Mouse (Mus musculus) small intestine, adult 2 months (tissue): ENCODE measurements at regions not wholly inside any gene's neighbourhood (a gene's known extent, or its start where the extent isn't known, plus 50 kb on each side); places are given as distances from the start of the nearest gene placed in this dataset.

Source experiments
- H3K27ac ChIP-seq: fragments of 200-500 bp; 2 replicates; pipeline ENCODE4 v1.5.1; 2012; ENCODE audit warnings: low read depth, low read length, control low read depth, inconsistent platforms; ENCODE audit not compliant: insufficient read depth
- H3K27me3 ChIP-seq: fragments of 200-500 bp; 2 replicates; pipeline ENCODE4 v1.6.1; 2012; ENCODE audit warnings: mild to moderate bottlenecking, moderate library complexity, low read length, inconsistent platforms; ENCODE audit not compliant: control insufficient read depth, insufficient read depth
- H3K36me3 ChIP-seq: fragments of 200-500 bp; 2 replicates; pipeline ENCODE4 v1.6.1; 2012; ENCODE audit warnings: mild to moderate bottlenecking, low read length, control low read depth, inconsistent platforms; ENCODE audit not compliant: control insufficient read depth, insufficient read depth
- H3K4me1 ChIP-seq: fragments of 200-500 bp; 2 replicates; pipeline ENCODE4 v1.6.1; 2012; ENCODE audit warnings: low read length, inconsistent platforms, mixed read lengths; ENCODE audit not compliant: control insufficient read depth, insufficient read depth, insufficient read length
- H3K4me3 ChIP-seq: fragments of 200-500 bp; 2 replicates; pipeline ENCODE4 v1.5.1; 2012; ENCODE audit warnings: low read depth, mild to moderate bottlenecking, control low read depth, inconsistent platforms, low read length, moderate library complexity
- CTCF ChIP-seq: fragments of 200-500 bp; IDR thresholded peaks from 2 replicates; pipeline ENCODE4 v1.5.1; 2012; ENCODE audit warnings: low read depth, mild to moderate bottlenecking, control low read depth, inconsistent platforms, low read length, moderate library complexity, mixed read lengths; ENCODE audit not compliant: insufficient replicate concordance, insufficient read length; ENCODE audit errors: extremely low read depth
- POLR2A ChIP-seq: fragments of 200-500 bp; IDR thresholded peaks from 2 replicates; pipeline ENCODE4 v1.6.1; 2012; ENCODE audit warnings: low read depth, mild to moderate bottlenecking, control low read depth, inconsistent platforms, low read length, moderate library complexity
- WGBS: fragments of 180-500 bp; shearing (Covaris S2); methylation state at CpG from one replicate; pipeline ENCODE4 v1.1.7; 2018; 5-methylcytosine and 5-hydroxymethylcytosine counted together

DNA sequence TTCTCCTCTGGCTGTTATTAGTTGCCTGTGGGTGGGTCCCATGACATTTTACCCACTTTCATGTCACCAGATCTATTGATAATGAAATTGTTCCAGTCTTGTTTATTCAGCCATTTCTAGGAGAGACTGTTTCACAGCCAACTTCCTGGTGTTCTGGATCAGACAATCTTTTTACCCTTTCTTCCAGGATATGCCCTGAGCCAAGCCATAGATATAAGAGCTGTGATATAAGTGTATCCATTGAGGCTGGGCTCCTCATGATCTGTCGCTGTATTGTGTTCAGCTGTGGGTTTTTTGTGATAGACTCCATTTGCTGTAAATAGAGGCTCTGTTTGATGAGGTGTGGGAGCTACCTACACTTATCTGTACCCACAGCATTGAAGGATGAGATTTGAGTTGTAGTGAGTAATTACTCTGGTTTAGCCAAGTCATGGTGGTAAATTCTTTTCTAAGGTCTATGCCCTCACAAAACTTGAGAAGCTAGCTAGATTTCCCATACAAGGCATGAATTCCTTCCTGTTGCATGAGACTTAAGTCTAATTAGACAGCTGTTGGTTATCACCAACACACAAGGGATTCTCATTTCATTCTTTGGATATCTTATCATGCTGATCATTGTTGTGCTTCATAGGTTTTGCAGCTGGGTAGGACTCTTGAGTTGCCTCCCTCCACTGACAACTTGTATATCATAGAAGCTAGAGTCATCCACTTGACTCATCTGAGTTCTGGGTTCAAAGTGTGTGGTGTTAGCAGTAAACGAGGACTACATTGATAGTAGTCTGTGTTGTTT lies 203.9 kb upstream of the Ptger4 start:
- Histone ChIP-seq H3K4me1 (peaks cover 10% of the 10 kb centered on the region; the same call in 1 of the 2 replicates), H3K36me3 (no peaks in the 10 kb centered on the region), H3K27me3 (no peaks in the 10 kb centered on the region), H3K4me3 (no peak overlapping the region), H3K27ac (0 out of 2 replicates have a peak overlapping the region, but pooled peaks have one; percentile 27)
- TF ChIP-seq POLR2A (no peak), CTCF (no peak)
- 68% methylated on average over 2 of the region's 2 CpGs for WGBS

DNA sequence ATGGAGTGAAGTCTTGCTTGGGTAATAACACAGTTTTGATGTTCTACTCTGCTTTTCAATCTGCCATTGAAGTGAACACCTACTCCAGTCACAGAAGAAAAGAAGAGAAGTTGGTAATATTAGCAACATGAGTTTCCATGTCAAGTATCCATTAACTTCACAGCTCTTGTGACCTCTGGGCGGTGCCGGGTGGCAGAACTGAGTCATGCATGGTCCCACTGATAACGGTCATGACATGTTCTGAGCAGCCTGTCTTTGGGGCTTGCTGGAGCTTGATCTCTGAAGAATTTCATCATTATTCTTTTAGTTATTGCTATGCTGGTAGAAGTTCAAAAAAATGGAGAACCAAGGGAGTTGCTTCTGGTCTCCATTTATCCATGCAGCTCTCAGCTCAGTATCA lies 215.1 kb upstream of the Ptger4 start:
- WGBS: 82% methylated on average over 3 of the region's 3 CpGs
- H3K36me3 ChIP-seq: no peaks in the 10 kb centered on the region
- TF ChIP-seq CTCF: no peak
- TF ChIP-seq POLR2A: no peak
- H3K27me3 ChIP-seq: no peaks in the 10 kb centered on the region
- H3K27ac ChIP-seq: no peak overlapping the region
- H3K4me1 ChIP-seq: peaks cover 3% of the 10 kb centered on the region; the same call in 1 of the 2 replicates
- no peak overlapping the region for H3K4me3 ChIP-seq

DNA sequence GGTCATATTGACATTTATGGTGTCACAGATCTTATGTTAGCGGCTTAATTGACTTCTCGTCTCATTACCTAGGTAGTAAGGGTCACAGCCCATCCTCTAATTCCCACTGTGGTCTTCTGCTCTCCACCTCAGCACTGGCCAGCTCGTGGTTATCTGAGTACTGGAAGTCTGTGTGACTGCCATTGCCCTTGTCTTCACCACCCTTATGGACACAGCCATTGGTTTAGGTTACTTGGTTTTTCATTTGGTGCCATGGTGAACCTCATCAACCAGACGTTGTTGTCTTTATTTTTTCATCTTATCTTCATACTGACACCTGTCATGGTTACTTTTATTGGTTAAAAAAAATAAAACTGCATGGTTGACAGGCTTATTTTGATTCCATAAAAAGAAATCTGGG lies 215.6 kb upstream of the Ptger4 start:
- no peaks in the 10 kb centered on the region for H3K27me3 ChIP-seq
- H3K36me3 ChIP-seq: no peaks in the 10 kb centered on the region
- TF ChIP-seq POLR2A (no peak), CTCF (no peak)
- no peak overlapping the region for H3K27ac ChIP-seq
- 83% methylated on average over 4 of the region's 4 CpGs for WGBS
- peaks cover 3% of the 10 kb centered on the region; the same call in 1 of the 2 replicates for H3K4me1 ChIP-seq
- H3K4me3 ChIP-seq: no peak overlapping the region

DNA sequence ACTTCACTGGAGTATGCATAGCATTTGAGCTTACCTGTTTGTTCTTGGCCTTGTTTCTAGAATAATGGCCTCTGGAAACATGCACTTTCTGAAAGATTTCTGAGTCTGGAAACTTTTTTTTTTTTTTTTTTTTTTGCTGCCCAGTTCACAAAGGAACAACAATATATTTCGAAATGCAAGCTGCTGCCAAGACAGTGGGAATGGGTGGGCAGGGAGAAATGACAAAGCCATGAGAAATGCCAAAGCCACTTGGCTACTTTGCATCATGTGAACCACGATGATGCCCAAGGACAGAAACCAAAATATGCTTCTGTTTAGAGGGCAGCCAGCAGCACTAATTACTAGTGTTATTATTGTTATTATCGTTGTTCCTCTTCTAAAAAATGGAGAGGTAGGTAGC lies 218.7 kb upstream of the Ptger4 start:
- 87% methylated on average over 3 of the region's 3 CpGs for WGBS
- Histone ChIP-seq H3K4me3 (no peak overlapping the region), H3K4me1 (peaks cover 3% of the 10 kb centered on the region; the same call in 1 of the 2 replicates), H3K27ac (no peak overlapping the region), H3K27me3 (no peaks in the 10 kb centered on the region), H3K36me3 (no peaks in the 10 kb centered on the region)
- TF ChIP-seq POLR2A: no peak
- no peak for TF ChIP-seq CTCF

GRCm38 (mm10) chr15:5464732-5465131 lies 220.7 kb upstream of the Ptger4 start:
- TF ChIP-seq POLR2A (no peak), CTCF (no peak)
- H3K4me1 ChIP-seq: no peaks in the 10 kb centered on the region; the same call in 1 of the 2 replicates
- H3K4me3 ChIP-seq: no peak overlapping the region
- WGBS: 79% methylated on average over 5 of the region's 5 CpGs
- H3K27ac ChIP-seq: no peak overlapping the region
- no peaks in the 10 kb centered on the region for H3K36me3 ChIP-seq
- no peaks in the 10 kb centered on the region for H3K27me3 ChIP-seq

- WGBS: 69% methylated on average over 3 of the region's 3 CpGs
- H3K27ac ChIP-seq: no peak overlapping the region
- TF ChIP-seq CTCF: no peak
- TF ChIP-seq POLR2A: no peak
- no peaks in the 10 kb centered on the region for H3K27me3 ChIP-seq
- no peak overlapping the region for H3K4me3 ChIP-seq
- H3K4me1 ChIP-seq: no peaks in the 10 kb centered on the region; the same call in 1 of the 2 replicates
- no peaks in the 10 kb centered on the region for H3K36me3 ChIP-seq
These were observed 224.6 kb upstream of the Ptger4 start for GRCm38 (mm10) chr15:5468535-5469073.

DNA sequence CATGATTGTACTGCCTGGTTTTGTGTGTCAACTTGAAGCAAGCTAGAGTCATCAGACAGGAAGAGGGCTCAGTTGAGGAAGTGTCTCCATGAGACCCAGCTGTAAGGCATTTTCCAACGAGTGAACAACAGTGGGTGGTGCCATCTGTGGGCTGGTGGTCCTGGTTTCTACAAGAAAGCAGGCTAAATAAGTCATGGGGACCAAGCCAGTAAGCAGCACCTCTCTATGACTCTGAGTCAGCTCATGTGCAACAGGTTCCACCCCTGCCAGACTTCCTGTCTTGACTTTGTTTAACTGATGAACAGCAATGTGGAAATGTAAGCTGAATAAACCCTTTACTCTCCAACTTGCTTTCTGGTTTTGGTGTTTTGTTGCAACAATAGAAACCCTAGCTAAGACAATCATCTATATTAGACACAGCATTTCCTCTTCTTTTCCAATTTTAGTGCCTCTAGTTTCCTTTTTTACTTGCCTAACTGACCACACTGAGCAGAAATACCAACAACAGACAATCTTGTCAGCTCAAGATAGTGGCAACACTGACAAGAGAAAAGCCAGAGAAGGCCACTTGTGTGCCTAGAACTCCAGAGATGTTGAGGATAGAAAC lies 231.5 kb upstream of the Ptger4 start:
- Histone ChIP-seq H3K4me3 (no peak overlapping the region), H3K36me3 (no peaks in the 10 kb centered on the region), H3K27me3 (no peaks in the 10 kb centered on the region), H3K4me1 (no peaks in the 10 kb centered on the region), H3K27ac (no peak overlapping the region)
- WGBS: 50% methylated on average over 1 of the region's 1 CpGs
- TF ChIP-seq POLR2A (no peak), CTCF (no peak)
